Mouse (Mus musculus) erythroblast, embryonic 14.5 days (primary cell): ENCODE measurements around the gene Olfr961.

Experiments
- GATA1 ChIP-seq: IDR thresholded peaks from 2 replicates; pipeline ENCODE4 v1.6.1; 2012; ENCODE audit warnings: low read length, inconsistent platforms, mixed read lengths
- TAL1 ChIP-seq: IDR thresholded peaks from 3 replicates; pipeline ENCODE4 v1.6.1; 2012; ENCODE audit warnings: low read length, inconsistent platforms, mixed read lengths

GRCm38 (mm10) chr9:39603333-39603845 lies 41.5 kb upstream of the Olfr961 start:
- TF ChIP-seq TAL1 (no peak), GATA1 (no peak)
